Mouse (Mus musculus): ENCODE measurements at regions not wholly inside any gene's neighbourhood (a gene's known extent, or its start where the extent isn't known, plus 50 kb on each side); places are given as distances from the start of the nearest gene placed in this dataset.

DNA sequence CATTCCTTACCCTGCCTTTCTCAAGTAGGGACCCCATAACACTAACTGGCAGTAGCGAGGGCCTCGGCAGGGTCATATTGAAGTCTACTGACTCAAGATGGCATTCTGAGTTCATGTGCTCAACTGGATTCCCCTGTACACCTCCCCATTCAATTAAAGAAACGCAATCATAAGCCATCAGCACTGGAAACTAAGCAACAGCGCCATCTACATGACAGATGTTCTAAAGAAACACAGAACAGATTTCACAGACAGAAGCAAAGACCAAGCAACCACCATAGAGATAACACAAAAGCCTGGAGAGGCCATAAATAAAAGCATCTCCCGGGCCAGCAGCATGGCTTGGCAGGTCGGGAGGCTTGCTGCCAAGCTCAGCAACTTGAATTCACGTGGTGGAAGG lies 94.6 kb upstream of the Prr30 start:
- no peak for TF ChIP-seq CTCF (IDR thresholded peaks at IDR 0.05; ENCODE audit: low read depth, low read length)
- no peak for TF ChIP-seq POLR2A (IDR thresholded peaks at IDR 0.05; ENCODE audit: insufficient read depth, low read length)

Data from ES-Bruce4 (cell line).